Mouse (Mus musculus) adipocyte (in vitro differentiated cells): Measurements from ENCODE around the gene Polr3c.
"Not testable (repeated sequence)": the region's sequence is repeated elsewhere in the genome, so short reads cannot be mapped to it uniquely, and the experiment has no call there.

Experiments used
- DNase-seq: peaks from one replicate; pipeline ENCODE4 v3.0.0-alpha.2; 2016; ENCODE audit warnings: low spot score

Polr3c gene

DNA sequence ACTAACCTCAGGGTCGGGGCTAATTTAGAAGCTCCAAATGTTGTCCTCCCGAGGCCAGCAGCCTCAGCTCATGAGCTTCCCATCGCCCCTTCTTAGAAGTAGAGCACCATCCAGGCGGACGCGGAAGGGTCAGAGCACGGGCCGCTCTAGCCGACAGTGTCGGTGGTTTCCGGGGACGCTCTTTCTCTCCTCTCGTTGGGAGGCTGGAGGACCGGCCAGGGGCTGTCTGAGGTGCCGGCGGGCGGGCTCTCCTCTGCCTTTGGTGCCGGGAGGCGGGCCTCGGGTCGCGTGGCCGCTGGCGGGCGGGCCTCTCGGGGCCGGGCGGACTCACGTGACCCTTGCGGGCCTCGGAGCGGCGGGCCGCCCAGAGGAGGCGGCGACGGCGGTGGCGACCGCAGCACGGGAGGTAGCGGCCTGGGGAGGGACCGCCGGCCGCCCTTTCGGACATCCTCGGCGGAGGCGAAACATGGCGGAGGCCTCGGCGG lies at the start of gene Polr3c, which contains the start of gene Rnf115:
Gene Polr3c (minus strand): TSS at position 286 of the 485 bp plus-strand sequence.
Gene Rnf115 (plus strand): TSS at position 322 of the 485 bp plus-strand sequence.
- peak; percentile 96 for DNase-seq

DNA sequence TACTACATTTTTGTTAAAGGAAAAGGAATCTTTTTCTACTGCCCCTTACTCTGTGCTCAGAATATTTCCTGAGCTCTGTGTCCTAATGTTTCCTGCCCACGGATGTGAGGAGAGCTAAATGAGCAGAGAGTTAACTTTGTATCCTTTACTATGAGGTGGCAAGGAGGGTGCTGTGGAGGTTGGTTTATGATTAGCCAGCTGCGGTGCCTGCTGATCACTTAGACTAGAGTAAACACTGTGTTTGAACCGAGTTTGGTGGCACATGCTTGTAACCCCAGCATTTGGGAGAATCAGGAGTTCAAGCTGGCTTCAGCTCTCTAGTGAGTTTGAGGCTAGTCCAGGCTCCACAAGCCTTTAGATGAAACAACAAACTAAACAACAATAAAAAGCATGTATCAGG lies 49.7 kb upstream of the Polr3c start:
- DNase-seq, result no peak

DNA sequence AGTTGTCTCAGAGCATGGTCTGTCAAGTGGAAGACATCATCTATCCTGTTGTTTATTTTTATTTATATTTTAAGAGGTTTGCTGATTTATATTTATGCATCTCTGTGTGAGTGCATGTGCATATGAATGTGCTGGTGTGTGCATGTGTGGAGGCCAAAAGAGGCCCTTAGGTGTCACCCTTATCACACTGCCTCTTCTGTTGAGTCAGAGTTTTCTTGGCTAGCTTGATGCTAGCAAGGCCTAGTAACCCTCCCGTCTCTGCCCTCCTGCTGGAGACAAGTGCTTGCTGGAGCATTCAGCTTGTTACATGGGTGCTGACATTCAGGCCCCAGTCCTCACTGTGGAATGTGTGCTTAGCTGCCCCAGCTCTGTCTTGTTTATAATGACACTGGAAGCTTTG lies 45.5 kb upstream of the Polr3c start:
- peak; percentile 77 for DNase-seq

DNA sequence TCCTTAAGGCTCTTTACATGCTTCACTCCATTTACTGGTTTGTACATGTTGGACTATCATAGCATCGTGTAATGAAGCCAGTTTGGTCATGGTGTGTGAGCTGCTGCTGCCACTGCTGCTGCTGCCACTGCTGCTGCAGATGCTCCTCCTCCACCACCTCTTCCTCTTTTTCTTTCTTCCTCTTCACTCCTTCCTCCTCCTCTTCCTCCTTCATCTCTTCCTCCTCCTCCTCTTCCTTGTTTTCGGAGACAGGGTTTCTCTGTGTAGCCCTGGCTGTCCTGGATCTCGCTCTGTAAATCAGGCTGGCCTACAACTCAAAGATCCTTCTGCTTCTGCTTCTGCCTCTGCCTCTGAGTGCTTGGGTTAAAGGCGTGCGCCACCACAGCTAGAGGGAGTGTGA lies 42.5 kb upstream of the Polr3c start:
- DNase-seq, result no peak

DNA sequence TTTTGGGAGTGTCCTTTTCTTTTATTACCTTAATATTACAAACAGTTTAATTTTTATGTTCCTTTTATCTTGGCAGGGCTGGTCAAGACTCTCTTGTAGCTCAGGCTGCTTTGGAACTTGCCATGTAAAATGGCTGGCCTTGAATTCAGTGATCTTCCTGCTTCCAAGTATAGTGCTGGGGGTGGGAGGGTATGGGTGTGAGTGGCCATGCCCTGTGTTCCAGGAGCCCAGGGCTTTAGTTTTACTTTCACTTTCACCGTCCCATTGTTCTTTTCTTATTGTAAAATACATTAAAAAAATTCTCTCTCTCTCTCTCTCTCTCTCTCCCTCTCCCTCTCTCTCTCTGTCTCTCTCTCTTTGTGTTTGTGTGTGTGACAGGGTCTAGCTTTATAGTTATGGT lies 37.1 kb upstream of the Polr3c start:
- peak; percentile 69 for DNase-seq

DNA sequence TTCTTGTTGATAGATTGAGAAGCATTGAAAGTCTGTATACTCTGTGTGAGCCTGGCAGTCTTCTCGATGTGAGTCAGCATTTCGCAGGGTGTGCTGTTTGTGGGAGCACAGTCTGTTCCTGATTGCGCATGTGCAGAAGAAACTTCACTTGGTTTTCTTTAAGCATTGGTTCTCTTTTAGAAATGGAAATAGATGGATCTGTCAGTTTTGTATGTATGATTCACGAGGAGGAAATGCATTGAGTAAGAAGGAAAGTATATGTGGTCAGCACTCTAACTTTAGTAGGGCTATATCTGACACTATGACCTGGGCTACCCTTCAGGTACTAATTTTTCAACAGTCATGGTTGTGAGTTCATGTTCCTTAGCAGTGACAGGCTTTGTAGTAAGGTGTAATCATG lies 32.3 kb upstream of the Polr3c start:
- DNase-seq, result peak; percentile 58

DNA sequence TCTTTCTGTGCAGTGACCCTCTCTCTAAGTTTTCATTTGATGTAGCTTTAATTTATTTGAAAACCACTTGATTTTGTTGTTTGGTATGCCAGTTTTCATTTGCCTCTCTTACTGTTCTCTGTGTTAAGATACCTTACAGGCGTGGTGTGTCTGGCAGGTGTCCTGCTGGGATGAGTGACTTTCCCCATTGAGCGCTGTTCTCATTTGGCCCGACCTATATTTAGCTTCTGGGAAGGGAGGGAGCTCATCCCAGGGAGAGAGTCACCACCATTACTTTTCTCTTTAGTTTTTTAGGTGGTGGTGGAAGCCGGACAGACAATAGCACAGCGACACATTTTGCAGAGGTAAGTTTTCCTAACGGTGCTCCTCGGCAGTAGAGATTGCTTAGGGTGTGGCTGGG lies 30.3 kb upstream of the Polr3c start:
- no peak for DNase-seq

DNA sequence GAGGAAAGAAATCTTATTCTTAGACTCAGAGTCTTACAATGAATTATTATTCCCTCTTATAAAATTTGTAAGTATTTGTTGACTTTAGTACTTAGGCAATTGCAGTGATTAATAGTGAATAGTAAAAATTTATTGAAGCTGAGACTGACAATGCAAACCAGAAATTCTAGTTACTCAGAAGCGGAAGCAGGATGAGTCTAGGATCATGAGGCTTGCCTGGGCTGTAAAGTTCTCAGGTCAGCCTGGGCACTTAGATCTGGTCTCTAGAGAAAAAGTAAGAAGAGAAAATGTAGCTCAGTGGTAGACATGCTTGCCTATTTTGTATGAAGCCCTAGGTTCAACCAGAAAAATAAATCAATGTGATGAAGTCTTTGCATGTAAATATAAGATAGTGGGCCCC lies 28.5 kb upstream of the Polr3c start:
- no peak for DNase-seq

DNA sequence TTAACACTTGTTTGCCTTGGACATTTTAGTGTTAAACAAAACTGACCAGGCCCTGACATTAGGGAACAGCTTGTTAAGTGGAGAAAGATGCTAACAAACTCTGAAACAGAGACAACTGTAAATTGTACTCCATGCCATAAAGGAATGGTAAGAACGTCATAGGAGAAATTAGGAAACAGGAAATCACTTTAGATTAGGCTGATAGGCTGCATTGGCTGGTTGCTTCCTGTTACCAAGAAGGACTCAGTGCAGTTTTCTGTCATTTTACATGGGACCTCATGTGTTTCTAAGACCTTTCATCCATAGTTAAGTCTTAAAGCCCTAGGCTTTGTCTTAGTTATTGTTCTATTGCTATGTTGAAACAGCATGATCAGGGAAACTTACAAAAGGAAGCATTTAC lies 19.4 kb upstream of the Polr3c start:
- no peak for DNase-seq

DNA sequence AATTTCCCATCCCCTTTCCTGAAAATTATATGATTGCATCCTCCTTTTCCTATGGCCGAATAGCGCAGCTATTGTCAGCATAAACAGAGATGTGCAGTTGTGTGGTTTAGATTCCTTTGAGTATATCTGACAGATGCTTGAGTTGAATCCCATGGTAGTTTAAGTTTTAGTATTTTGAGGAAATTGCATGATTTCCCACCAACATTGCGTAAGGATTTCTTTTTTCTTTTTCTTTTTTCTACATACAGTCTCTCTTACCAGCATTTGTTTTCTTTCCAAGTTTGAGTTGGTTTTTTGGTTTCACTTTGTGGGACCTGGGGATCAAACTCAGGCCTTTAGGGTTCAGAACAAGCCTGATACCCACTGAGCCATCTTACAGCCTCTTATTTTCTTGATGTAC lies 16.9 kb upstream of the Polr3c start:
- DNase-seq, result peak; percentile 48

DNA sequence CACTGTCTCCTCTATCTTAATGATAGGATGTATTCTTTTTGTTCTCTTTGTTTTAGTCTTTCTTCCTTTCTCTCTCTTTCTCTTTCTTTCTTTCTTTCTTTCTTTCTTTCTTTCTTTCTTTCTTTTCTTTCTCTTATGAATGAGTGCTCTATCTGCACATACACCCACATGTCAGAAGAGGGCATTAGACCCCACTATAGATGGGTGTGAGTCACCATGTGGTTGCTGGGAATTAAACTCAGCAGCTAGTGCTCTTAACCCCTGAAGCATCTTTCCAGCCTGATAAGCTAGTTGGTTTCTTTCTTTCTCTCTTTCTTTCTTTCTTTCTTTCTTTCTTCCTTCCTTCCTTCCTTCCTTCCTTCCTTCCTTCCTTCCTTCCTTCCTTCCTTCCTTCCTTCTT lies 12.9 kb upstream of the Polr3c start:
- DNase-seq, result not testable (repeated sequence)

DNA sequence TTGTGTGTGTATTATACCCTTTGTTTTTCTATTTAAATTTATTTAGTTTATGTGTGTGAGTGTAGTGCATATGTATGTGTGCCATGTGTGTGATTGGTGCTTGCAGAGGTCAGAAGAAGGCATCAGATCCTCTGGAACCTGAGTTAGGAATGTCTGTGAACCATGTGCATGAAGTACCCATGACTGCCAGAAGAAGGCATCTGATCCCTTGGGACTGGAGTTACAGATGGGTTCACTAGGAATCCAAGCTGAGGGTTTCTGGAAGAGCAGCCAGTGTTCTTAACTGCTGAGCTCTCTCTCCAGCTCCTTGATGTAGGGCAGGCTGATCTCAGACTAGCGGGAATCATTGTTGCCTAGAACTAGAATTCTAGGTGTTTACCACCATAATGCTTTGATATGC lies 10.6 kb upstream of the Polr3c start:
- peak; percentile 65 for DNase-seq

DNA sequence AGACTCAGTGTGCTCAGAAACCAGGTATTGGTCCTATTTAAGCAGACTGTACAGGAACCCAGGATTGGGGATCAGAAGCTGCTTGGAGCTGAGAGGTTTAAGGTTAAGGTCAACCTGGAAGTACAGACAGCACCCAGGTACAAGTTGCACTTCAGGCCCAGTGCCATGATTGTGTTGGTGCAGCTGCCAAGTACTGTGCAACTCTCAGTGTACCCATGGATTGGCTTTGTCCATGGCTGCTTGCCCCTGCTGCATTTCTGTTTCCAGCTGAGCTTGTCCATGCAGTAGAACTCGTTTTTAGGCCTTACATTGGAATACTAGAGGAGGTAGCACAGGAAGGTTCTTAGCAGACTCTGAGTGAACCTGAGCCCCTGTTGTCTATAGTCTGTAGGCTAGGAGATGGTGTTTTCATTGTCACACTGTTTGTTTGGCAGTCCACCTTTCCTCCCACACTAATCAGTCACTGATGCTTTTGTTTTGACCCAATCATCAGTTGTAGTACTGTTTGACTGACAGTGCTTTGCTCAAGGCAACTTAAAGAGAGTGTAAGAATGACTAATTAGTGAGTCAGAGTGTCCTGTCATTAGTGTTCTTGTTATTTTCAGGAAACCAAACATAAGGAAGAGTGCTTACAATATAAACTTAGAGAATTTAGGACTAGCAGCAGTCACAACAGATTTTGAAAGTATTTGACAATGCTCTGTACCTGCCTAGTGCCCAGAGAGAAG lies 9.7 kb upstream of the Polr3c start:
- DNase-seq, result no peak

DNA sequence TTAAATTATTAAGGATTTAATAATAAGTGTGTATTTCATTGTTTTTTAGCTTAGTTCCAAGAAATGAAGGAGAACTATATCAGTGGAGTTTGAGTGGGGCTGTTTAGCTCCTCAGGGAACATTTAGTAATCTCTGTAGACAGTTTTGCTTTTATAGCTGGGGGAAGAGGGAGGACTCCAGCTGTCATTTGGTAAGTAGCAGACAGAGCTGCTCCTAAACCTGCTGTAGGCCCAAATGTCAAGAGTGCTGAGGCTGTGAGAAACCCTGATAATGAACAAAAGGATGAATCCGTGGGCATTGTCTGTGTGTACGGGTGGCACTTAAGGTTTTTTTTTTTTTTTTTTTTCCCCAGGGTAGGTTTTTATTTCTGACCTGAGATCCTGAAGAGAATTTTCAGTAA lies 7.8 kb upstream of the Polr3c start:
- no peak for DNase-seq

DNA sequence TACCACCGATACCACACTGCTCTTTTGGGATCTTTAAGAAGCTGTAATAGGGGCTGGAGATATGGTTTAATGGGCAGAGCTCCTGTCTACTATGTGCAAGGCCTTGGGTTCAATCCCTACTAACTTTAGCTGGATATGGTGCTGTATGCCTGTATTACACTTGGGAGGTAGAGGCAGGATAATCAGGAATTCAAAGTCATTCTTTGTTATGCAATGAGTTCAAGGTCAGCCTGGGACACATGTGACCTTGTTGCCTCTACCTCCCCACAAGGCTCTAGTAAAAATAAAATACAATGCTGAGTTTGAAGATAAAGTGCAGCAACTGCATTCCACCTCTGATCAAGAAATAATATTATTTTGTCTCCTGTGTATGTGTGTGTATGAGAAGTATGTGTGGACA lies 6.6 kb upstream of the Polr3c start:
- no peak for DNase-seq

DNA sequence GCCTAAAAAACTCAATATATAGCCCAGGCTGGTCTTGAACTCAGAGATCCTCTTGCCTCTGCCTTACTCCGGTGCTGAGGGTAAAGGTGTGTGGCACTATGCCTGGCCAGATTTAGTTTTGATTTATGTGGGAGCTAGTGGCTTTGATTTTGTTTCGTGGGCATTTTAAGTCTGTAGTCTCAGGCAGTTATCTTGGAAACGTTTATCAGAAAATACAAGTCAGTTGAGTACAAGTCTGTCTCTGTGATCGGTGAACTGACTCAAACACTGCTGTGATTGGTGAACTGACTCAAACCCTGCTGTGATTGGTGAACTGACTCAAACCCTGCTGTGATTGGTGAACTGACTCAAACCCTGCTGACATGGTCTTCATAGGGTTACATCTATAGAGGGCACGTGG lies 3.4 kb upstream of the Polr3c start:
- no peak for DNase-seq

DNA sequence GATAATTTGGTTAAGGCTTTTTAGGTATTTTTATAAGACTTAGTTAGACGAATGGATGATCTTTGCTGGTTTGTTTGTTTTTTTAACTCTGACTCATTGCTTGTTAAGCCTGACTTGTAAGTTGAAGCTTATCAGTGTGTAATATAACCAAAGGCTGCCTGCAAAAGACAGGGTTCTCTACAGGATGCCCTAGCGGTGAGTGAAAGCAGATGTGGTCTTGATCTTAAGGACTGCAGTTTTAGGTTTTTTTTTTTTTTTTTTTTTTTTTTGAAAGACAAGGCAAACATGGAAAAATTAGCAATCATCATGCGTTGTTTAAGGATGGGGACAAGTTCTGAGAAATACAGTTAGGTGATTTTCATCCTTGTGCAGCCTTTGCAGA lies 2.0 kb upstream of the Polr3c start:
- peak; percentile 48 for DNase-seq

DNA sequence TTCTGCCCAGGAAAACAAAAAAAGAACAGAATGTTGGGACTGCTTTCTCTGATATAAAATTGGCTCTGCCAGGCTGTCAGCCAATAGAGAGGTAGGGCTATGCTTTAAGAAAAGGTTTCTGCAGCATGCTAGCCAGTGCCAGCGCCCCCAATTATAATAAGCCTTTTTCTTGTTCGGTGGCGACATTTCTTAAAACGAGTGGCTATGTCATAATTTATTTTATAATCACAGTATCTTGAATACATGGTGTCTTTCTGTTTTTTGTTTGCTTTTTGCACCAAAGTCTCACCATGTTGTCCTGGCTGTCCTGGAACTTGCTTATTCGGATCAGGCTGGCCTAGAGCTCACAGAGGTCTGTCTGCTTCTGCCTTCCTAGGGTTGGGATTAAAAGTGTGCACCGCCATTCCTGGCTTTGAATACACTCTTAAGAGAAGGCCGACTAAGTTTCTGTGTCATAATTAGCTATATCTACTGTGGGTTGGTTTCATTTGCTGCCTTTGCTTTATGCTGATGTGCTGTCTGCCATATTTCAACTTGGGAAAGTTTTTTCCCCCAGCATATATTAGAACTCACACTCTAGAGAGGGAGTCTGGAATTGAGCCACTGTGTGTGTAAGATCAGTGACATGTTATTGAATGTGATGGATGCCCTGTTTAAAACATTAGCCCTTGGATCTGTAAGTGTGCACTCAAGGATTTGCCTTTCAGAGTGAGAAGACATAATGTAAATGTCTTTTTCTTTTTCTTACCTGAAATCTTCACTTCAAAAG lies 1.4 kb upstream of the Polr3c start:
- DNase-seq, result peak; percentile 43

DNA sequence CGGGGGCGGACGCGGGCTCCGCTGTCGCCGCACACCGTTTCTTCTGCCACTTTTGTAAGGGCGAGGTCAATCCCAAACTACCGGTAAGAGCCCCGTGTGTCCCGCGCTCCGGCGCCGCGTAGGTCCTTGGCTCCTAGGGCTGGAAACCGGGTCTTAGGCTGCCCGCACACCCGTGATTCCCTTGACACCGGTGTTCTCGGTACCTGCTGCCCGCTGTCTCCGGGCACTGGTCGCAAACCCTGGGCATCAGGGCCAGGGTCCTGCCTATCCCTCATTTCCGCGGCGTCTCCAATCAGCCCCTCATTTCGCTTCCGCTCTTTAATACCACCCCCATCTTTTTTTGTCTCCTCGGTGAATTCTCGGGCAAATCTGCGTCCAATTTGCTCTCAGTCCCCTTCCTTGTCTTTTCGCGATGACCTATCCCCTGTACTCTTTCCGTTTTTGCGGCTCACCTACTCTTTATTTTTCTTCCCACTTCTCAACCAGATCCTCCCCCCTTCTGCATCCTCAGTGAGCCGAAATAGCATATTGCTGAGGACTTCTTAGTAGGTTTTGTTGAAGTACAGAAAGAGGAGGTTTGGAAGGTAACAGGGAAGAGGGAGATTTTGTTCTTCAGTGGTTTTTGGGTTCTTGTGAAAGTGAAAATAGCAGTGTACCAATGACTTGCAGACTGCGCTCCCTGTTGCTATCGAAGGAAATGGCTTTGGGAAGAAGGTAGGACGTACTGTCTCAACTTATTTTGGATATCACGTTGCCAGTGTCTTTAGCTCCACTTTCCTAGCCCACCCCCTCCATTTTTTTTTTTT lies 603 bp upstream of the Polr3c start:
- peak; percentile 63 for DNase-seq

DNA sequence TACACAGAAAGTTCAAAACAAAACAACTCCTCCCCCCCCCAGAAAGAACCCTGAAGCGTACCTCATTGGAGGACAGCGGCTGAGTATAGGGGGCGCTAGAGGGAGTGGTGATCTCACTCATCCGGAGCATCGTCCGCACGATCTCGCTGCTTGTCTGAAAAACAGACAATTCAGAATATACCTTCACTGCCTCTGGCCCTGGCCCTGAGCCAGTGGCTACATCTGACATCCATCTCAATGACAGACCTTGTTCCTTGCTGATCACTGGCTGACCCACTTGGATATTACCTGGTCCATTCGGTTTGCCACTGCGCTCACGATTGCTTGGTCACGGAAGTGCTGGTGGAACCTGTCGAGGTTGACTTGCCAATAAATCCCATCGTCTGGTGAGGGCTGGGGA lies 8.3 kb downstream of the Polr3c start:
- DNase-seq, result no peak

DNA sequence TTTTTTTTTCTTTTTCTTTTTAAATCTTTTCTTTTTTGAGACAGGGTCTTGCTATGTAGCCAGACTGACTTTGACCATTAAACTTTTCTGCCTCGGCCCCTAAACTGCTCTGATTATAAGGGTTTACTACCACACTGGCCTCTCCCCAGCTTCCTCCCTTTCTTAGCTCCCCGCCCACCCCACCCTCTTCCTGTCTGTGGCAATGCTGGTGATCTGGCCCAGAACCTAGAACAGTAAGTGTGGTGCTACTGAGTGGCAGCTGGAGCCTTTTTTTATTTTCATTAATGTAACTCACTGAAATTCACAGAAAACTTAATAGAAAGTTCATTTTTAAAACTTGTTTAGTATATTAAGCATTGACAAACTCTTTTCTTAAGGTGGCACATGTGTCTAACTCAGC lies 11.6 kb downstream of the Polr3c start:
- no peak for DNase-seq

DNA sequence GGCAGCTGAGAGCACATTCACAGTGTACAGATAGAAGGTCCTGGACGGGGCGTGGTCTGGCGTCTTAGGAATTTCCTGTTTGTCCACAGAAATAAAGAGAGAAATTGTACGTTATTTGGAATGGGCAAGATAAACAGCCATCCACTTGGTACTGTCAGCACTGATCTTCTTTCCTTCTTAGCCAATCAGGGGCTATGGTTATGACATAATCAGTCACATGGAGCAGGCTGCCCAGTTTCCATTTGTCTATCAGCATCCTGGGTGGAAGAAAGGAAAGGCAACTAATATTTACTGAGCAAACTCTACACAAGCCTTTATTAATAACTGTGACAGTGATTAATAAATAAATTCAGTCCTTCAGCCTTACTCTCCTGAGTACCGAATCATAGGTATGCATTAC lies 13.1 kb downstream of the Polr3c start:
- DNase-seq, result no peak

DNA sequence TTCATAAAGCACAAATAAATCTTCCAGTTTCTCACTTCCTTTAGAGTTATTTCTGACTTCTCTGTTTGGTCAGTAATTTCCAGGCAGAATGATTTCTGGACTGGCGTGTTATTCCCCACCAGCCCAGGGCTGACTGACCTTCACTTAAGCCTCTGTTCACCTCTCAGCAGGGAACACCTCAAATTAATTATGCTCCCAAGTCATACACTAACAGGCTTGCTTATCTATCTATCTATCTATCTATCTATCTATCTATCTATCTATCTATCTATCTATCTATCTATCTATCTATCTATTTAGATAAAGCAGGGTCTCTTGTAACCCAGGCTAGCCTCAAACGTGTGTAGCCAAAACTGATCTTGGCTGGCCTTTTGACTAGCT lies 18.8 kb downstream of the Polr3c start:
- no peak for DNase-seq
